Mouse (Mus musculus) urinary bladder, postnatal 10 days (tissue): ENCODE measurements around the gene Fcgr1.
"Not testable (repeated sequence)": the region's sequence is repeated elsewhere in the genome, so short reads cannot be mapped to it uniquely, and the experiment has no call there.

Source experiments
- DNase-seq: peaks from one replicate; pipeline ENCODE4 v3.0.0; 2022; ENCODE audit warnings: low spot score

Gene Fcgr1

GRCm38 (mm10) chr3:96247356-96248140 is 46.2 kb downstream of the Fcgr1 start:
- DNase-seq: no peak

GRCm38 (mm10) chr3:96246427-96246856 is 47.3 kb downstream of the Fcgr1 start, which contains the start of gene Hist2h3c1:
TSS of gene Hist2h3c1 (plus strand) at chr3:96246685.
- not testable (repeated sequence) for DNase-seq

GRCm38 (mm10) chr3:96246018-96246417 is 47.8 kb downstream of the Fcgr1 start:
- not testable (repeated sequence) for DNase-seq

- DNase-seq: peak; percentile 23
These were observed 48.5 kb downstream of the Fcgr1 start, which contains the start of gene Hist2h2aa1 for GRCm38 (mm10) chr3:96245003-96245886. TSS of gene Hist2h2aa1 (plus strand) at chr3:96245497.

GRCm38 (mm10) chr3:96243921-96244572 is 49.7 kb downstream of the Fcgr1 start:
- no peak for DNase-seq

- DNase-seq: no peak
These were observed 53.0 kb downstream of the Fcgr1 start for GRCm38 (mm10) chr3:96240799-96241197.

GRCm38 (mm10) chr3:96239949-96240798 is 53.6 kb downstream of the Fcgr1 start, which contains the start of gene Hist2h2aa2:
TSS of gene Hist2h2aa2 (minus strand) at chr3:96240276.
- DNase-seq: peak; percentile 84

- DNase-seq: not testable (repeated sequence)
These were observed 54.6 kb downstream of the Fcgr1 start, which contains the start of gene Hist2h3c2 for GRCm38 (mm10) chr3:96238954-96239793. TSS of gene Hist2h3c2 (minus strand) at chr3:96239127.

GRCm38 (mm10) chr3:96237904-96238511 is 55.8 kb downstream of the Fcgr1 start:
- DNase-seq: no peak

GRCm38 (mm10) chr3:96237335-96237903 is 56.4 kb downstream of the Fcgr1 start:
- DNase-seq: no peak

- DNase-seq: no peak
These were observed 56.9 kb downstream of the Fcgr1 start for GRCm38 (mm10) chr3:96236834-96237334.

GRCm38 (mm10) chr3:96235836-96236235 is 57.9 kb downstream of the Fcgr1 start:
- no peak for DNase-seq

- no peak for DNase-seq
These were observed 58.9 kb downstream of the Fcgr1 start for GRCm38 (mm10) chr3:96234914-96235313.
